Mouse (Mus musculus) thymus, adult 2 months (tissue): ENCODE data around the gene Galnt14. TPM values are rescaled to one million over a fixed set of nuclear protein-coding genes. Genes with fewer than 3 reads are reported as not detected.

Experiments used
- DNase-seq: peaks from one replicate; pipeline ENCODE4 v3.0.0; 2021
- H3K27ac ChIP-seq: fragments of 200-500 bp; 2 replicates; pipeline ENCODE4 v1.5.1; 2012; ENCODE audit warnings: low read length, control low read depth; ENCODE audit not compliant: control insufficient read depth, insufficient read depth
- H3K27me3 ChIP-seq: fragments of 200-500 bp; 2 replicates; pipeline ENCODE4 v1.6.1; 2012; ENCODE audit warnings: mild to moderate bottlenecking, low read length, moderate library complexity, mixed read lengths; ENCODE audit not compliant: control insufficient read depth, insufficient read depth
- H3K36me3 ChIP-seq: fragments of 200-500 bp; 2 replicates; pipeline ENCODE4 v1.6.1; 2012; ENCODE audit warnings: mild to moderate bottlenecking, low read length, moderate library complexity; ENCODE audit not compliant: control insufficient read depth, insufficient read depth
- H3K4me1 ChIP-seq: fragments of 200-500 bp; replicated peaks from 2 replicates; pipeline ENCODE4 v1.6.1; 2012; ENCODE audit warnings: low read length; ENCODE audit not compliant: control insufficient read depth, insufficient read depth
- H3K4me3 ChIP-seq: fragments of 200-500 bp; 2 replicates; pipeline ENCODE4 v1.5.1; 2012; ENCODE audit warnings: mild to moderate bottlenecking, low read length, control low read depth, moderate library complexity; ENCODE audit not compliant: control insufficient read depth, insufficient read depth
- CTCF ChIP-seq: fragments of 200-500 bp; IDR thresholded peaks from 2 replicates; pipeline ENCODE4 v1.5.1; 2012; ENCODE audit warnings: mild to moderate bottlenecking, control low read depth, low read length, moderate library complexity, borderline replicate concordance; ENCODE audit not compliant: control insufficient read depth, poor library complexity, insufficient read depth; ENCODE audit errors: extremely low read depth
- POLR2A ChIP-seq: fragments of 200-500 bp; IDR thresholded peaks from 2 replicates; pipeline ENCODE4 v1.6.1; 2012; ENCODE audit warnings: mild to moderate bottlenecking, low read length, control low read depth, moderate library complexity; ENCODE audit not compliant: control insufficient read depth, poor library complexity, insufficient read depth; ENCODE audit errors: extremely low read depth
- WGBS: fragments of 180-500 bp; shearing (Covaris S2); methylation state at CpG from one replicate; pipeline ENCODE4 v1.1.7; 2018; 5-methylcytosine and 5-hydroxymethylcytosine counted together
- polyA plus RNA-seq: library from polyadenylated mRNA; depleted of rRNA; stranded (reverse); fragments of >200 nt; gene quantifications from 2 replicates; pipeline ENCODE4 v1.2.3, GENCODE M21; 2012

Galnt14 gene
- polyA plus RNA-seq, 1 experiment = 1.6 TPM

DNA sequence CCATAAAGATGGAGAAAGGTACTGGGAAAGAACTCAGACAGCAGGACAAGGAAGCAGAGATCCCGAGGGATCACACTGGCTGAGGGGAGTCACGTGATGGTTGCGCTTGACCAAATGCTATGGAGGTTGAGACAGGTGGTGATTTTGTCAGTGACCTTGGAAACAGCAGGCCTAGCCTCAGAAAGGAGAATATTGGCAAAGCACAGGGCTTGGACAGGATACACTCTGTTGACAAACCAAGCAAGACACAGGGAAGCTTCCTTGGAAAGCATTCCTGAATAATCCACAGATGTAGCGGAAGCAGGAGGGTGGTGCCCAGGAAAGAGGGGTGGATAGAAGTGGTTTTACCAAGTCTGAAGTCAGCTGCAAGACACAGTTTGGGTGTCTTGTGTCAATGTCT lies 206.1 kb downstream of the Galnt14 start:
- Histone ChIP-seq H3K4me3 (no peak overlapping the region), H3K4me1 (no peaks in the 10 kb centered on the region)

DNA sequence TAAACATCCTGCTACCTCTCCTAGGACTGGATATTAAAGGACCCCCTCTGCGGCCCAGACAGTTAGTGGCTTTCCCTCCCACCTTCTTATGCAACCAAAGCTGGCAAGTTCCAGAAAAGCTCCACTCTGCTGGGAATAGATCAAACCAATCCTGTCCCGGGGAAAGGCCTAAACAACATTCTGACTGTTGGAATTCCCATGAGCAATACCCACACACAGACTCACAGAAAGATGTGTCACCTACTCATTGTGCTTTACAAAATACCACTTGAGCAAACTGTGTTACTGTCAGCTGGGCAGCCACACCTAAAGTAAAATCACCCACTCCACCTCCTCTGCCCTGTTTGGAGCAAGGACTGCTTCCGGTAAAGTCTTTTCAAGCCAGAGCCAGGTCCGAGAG lies 207.6 kb downstream of the Galnt14 start:
- TF ChIP-seq CTCF (no peak), POLR2A (no peak)
- no peak overlapping the region for H3K27ac ChIP-seq
- no peak overlapping the region for H3K4me3 ChIP-seq
- no peaks in the 10 kb centered on the region for H3K4me1 ChIP-seq
- DNase-seq = no peak
- no peaks in the 10 kb centered on the region for H3K36me3 ChIP-seq
- H3K27me3 ChIP-seq = no peaks in the 10 kb centered on the region
- 93% methylated on average over 4 of the region's 4 CpGs for WGBS

More for the DNA sequence above, 206.1 kb downstream of the Galnt14 start:
- no peak for DNase-seq
- WGBS = 97% methylated on average over 4 of the region's 4 CpGs
- Histone ChIP-seq H3K36me3 (no peaks in the 10 kb centered on the region), H3K27ac (no peak overlapping the region), H3K27me3 (no peaks in the 10 kb centered on the region)
- no peak for TF ChIP-seq POLR2A
- no peak for TF ChIP-seq CTCF

DNA sequence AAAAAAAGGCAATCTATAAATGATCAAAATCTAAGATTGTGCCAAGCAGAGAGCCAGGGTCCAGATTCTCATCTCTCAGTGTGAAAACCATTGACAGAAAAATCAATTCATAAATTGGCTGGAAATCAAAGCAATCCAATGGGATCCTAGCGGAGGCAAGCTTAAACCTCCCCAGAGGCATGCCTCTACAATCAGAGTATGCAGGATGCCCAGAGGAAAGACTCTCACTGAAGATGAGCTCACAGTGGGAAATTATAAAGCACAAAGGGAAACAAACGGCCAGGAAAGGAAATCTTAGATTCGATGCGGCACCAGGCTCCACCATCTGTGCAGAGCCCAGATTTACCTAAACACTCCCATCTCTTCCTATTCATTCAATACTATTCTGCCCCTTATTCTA lies 220.7 kb downstream of the Galnt14 start:
- Histone ChIP-seq H3K27me3 (no peaks in the 10 kb centered on the region), H3K4me1 (no peaks in the 10 kb centered on the region), H3K4me3 (no peak overlapping the region), H3K36me3 (no peaks in the 10 kb centered on the region), H3K27ac (no peak overlapping the region)
- 92% methylated on average over 4 of the region's 4 CpGs for WGBS
- DNase-seq = no peak
- no peak for TF ChIP-seq CTCF
- TF ChIP-seq POLR2A = no peak

DNA sequence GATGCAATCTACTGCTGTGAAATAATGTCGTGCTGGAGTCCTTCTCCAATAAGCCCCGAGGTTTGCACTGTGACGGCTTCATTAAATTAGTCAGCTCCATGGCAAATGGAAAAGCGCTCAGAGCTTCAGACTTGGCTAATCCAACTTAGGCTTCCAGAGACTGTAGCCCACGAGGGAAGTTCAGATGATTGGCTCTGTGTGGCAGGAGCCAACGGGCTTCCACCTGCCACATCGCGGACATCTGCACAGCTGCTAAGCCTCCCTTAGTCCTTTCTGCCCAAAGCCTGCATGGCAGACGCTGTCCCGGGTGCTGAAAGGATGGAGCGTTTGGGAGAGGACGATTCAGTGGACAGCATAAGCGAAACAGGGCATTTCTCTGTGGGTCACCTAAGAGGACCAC lies 222.5 kb downstream of the Galnt14 start:
- no peak overlapping the region for H3K27ac ChIP-seq
- no peak for DNase-seq
- H3K27me3 ChIP-seq = no peaks in the 10 kb centered on the region
- H3K4me3 ChIP-seq = no peak overlapping the region
- 33% methylated on average over 13 of the region's 13 CpGs for WGBS
- H3K4me1 ChIP-seq = no peaks in the 10 kb centered on the region
- no peaks in the 10 kb centered on the region for H3K36me3 ChIP-seq
- TF ChIP-seq POLR2A (no peak), CTCF (no peak)

DNA sequence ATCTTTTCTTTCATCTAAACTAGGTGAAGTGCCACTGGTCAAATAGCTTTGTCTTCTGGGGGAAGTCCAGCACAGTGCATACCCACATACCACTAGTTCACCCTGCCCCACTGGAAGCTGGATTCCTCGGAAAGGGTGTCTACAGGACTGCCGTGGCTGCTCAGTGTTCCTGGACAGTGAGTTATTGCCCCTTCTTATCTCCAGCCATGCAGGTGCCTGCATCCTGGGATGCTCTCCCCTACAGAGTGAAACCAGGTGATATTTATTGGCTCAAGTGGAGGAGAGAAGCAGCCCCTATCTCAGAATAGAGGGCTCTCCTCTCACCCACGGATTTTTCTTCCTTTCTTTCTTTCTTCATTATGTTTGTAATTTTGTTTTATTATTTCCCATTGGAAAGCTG lies 222.9 kb downstream of the Galnt14 start:
- no peak overlapping the region for H3K27ac ChIP-seq
- no peaks in the 10 kb centered on the region for H3K36me3 ChIP-seq
- H3K27me3 ChIP-seq = no peaks in the 10 kb centered on the region
- 89% methylated on average over 3 of the region's 3 CpGs for WGBS
- no peak overlapping the region for H3K4me3 ChIP-seq
- H3K4me1 ChIP-seq = no peaks in the 10 kb centered on the region
- no peak for TF ChIP-seq CTCF
- TF ChIP-seq POLR2A = no peak
- no peak for DNase-seq

DNA sequence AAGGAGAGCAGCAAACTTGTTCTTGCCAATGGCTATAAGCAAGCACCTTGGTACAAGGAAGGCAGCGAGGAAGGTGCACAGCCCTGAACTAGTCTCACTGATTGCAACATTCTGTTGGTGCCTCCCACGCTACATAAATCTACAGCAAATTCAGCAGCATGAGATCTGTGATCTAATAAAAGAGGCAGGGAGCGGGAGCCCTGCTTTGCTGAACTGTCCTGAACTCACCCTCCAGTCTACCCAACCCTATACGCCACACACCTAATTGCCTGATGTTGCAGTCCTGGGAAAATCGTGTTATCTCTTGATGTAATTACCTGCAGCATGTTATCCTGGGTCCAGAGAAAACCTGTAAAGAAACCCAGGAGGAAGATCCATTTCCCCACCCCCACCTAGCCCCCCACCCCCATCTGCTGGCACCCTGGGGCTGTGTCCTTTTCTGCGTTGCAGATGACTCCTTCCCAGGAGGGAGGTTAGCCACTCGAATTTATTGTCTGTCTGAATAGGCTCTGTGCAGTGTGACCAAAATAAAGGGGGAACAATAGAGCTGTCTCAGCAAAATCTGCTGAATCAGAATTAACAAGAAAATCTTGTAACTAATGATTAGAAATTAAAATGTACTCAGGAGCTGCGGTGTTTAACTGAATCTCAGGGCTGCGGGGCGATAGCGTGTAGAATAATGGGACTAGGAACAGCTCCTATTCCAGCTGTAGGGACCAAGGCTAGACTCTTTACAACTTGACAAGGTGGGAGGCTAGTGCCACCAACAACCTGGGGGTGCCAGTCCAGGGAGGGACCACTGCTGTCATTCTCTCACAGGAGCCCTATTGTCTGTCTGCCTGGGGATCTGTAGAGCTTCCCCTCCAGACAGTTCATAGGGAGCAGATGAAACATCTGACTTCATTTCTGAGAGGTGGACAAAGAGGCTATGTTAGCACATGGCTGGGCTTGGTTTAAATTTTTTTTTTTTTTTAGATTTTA lies 232.9 kb downstream of the Galnt14 start:
- H3K27me3 ChIP-seq = no peaks in the 10 kb centered on the region
- whole genome bisulfite sequencing = 78% methylated on average over 11 of the region's 11 CpGs

More for the DNA sequence above, 232.9 kb downstream of the Galnt14 start:
- Histone ChIP-seq H3K4me1 (no peaks in the 10 kb centered on the region), H3K27ac (no peak overlapping the region), H3K36me3 (no peaks in the 10 kb centered on the region), H3K4me3 (no peak overlapping the region)
- DNase-seq = no peak
- no peak for TF ChIP-seq CTCF
